Mouse (Mus musculus) spleen, postnatal 0 days (tissue): ENCODE measurements around the gene Drd5. TPM values are rescaled to one million over a fixed set of nuclear protein-coding genes. Genes with fewer than 3 reads are reported as not detected.

Experiments used
- polyA plus RNA-seq: library from polyadenylated mRNA; unstranded; fragments of >200 nt; fragmentation: Nextera tagmentation; extraction: Ambion mirVana; gene quantifications from 2 replicates; pipeline ENCODE4 v1.2.1, GENCODE M21; 2015

The Drd5 gene
- not detected in 2 replicates for polyA plus RNA-seq

DNA sequence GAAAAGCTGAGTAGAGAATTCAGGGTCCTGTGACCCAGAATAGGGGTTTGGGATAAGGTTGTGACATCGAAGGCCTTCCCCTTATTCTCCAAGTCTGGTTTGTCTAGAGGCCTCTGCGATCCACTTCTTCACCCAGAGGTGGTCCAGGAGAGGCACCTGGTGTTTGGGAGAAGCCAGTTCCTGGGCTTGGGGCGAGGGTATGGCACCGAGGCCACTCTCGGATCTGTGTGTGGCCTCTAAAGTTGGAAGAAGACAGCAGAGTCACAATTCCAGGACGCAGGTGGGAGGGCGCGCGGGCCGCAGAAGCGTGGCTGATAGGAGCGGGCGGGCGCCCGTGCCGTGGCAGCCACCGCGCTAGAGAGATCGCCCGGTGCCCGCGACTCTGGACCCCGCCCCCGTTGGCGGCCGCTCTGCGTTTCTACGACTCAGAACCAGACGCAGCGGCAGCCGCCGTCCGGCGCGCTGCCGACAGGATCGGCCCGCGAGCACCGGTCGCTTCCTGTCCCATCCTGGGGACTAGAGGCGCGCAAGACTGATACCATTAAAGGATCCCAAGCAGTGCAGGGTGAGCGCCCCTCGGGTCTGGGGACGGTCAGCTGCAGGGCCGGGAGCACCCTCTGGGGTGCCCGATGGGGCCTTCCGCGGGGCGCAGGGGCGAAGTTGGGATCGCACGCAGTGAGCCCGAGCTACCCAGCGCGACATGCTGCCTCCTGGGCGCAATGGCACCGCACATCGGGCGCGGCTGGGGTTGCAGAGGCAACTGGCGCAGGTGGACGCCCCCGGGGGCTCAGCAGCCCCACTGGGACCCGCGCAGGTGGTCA lies at the start of gene Drd5:
Gene Drd5, plus strand, starts transcription at position 402 of the 821 bp plus-strand sequence.

DNA sequence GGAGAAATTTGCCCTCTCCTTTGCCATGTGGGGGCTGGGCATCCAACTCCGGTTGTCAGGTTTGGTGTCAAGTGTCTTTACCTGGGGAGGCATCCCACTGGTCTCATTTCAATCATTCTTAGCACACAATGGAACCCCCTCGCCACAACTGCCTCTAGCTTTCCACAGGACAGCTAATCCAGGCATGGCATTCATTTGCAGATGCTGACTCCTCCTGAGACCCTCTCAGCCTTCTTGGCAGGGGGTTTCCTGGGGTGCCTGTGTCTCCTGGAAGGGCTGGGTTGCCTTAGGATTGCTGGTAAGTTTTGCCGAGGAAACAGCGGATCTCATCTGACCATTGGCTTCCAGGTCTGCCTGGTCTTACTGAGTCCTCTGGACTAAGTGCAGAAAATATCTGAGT lies 43.4 kb upstream of the Drd5 start, which contains the start of gene Otop1:
Gene Otop1, plus strand, starts transcription at position 202 of the 400 bp plus-strand sequence.

Other genes starting within 250 kb of the Drd5 start
- 3.5 and 4.6 TPM in 2 replicates for gene Nsg1, start 159.5 kb upstream of the Drd5 start, polyA plus RNA-seq
- 4.5 and 5.3 TPM in 2 replicates for gene Zbtb49, start 98.9 kb upstream of the Drd5 start, polyA plus RNA-seq
- gene Lyar, start 98.9 kb upstream of the Drd5 start, polyA plus RNA-seq = 90.0 and 92.3 TPM in 2 replicates
- gene Tmem128, start 59.2 kb upstream of the Drd5 start, polyA plus RNA-seq = 73.1 and 78.7 TPM in 2 replicates
- gene Otop1, start 43.4 kb upstream of the Drd5 start, polyA plus RNA-seq = 0.04 TPM in 1 of 2 replicates, not detected in the other
- gene Slc2a9, start 183.8 kb downstream of the Drd5 start, polyA plus RNA-seq = 2.2 and 3.1 TPM in 2 replicates
- gene Wdr1, start 243.9 kb downstream of the Drd5 start, polyA plus RNA-seq = 91.8 and 112 TPM in 2 replicates